Mouse (Mus musculus): ENCODE results near the gene Dusp8. TPM values are rescaled to one million over a fixed set of nuclear protein-coding genes. Genes with fewer than 3 reads are reported as not detected.

Gene Dusp8
- polyA plus RNA-seq, 1 experiment from 2014 or later: 20.9 TPM

- no peak overlapping the region for H3K4me3 ChIP-seq (ENCODE audit: low read depth, low read length)
- H3K4me1 ChIP-seq (replicated peaks; ENCODE audit: control insufficient read depth, insufficient read depth, low read length): no peaks in the 10 kb centered on the region
- no peak overlapping the region for H3K27ac ChIP-seq (ENCODE audit: low read depth, low read length)
- WGBS: 96% methylated on average over 1 of the region's 1 CpGs
- ATAC-seq (ENCODE audit: low FRiP score) (no peak), DNase-seq (ENCODE audit: low spot score) (no peak)
- no peaks in the 10 kb centered on the region for H3K36me3 ChIP-seq (ENCODE audit: control insufficient read depth, insufficient read depth, low read length)
- no peaks in the 10 kb centered on the region for H3K27me3 ChIP-seq (ENCODE audit: control insufficient read depth, insufficient read depth, low read length)
- no peak overlapping the region for H3K9ac ChIP-seq (ENCODE audit: low read depth, low read length)
- H3K4me2 ChIP-seq (replicated peaks; ENCODE audit: low read depth, low read length): no peak overlapping the region
- no peaks in the 10 kb centered on the region for H3K9me3 ChIP-seq (ENCODE audit: control insufficient read depth, low read length)
Measured at GRCm38 (mm10) chr7:142045932-142046331, 49.7 kb downstream of the Dusp8 start.

DNA sequence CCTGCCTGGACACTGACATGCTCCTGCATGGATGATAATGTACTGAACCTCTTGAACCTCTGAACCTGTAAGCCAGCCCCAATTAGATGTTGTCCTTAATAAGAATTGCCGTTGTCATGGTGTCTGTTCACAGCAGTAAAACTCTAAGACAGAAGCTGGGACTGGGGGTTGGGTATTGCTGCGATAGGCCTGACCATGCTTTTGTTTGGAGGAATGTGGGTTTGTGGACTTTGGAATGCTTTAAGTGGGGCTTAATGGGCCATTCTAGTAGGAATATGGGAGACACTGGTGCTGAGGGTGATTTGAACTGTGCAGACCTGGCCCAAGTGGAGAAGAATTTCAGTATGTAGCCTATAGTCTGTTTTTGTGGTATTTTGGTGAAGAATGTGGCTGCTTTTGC is 50.3 kb downstream of the Dusp8 start:
- Histone ChIP-seq H3K27ac (ENCODE audit: low read depth, low read length) (no peak overlapping the region), H3K36me3 (ENCODE audit: control insufficient read depth, insufficient read depth, low read length) (no peaks in the 10 kb centered on the region), H3K27me3 (ENCODE audit: control insufficient read depth, insufficient read depth, low read length) (no peaks in the 10 kb centered on the region), H3K9ac (ENCODE audit: low read depth, low read length) (no peak overlapping the region), H3K4me1 (replicated peaks; ENCODE audit: control insufficient read depth, insufficient read depth, low read length) (no peaks in the 10 kb centered on the region), H3K9me3 (ENCODE audit: control insufficient read depth, low read length) (no peaks in the 10 kb centered on the region), H3K4me3 (ENCODE audit: low read depth, low read length) (no peak overlapping the region), H3K4me2 (replicated peaks; ENCODE audit: low read depth, low read length) (no peak overlapping the region)
- ATAC-seq (ENCODE audit: low FRiP score): no peak
- 55% methylated on average over 2 of the region's 2 CpGs for WGBS
- no peak for DNase-seq (ENCODE audit: low spot score)

- Histone ChIP-seq H3K27ac (ENCODE audit: low read depth, low read length) (no peak overlapping the region), H3K36me3 (ENCODE audit: control insufficient read depth, insufficient read depth, low read length) (no peaks in the 10 kb centered on the region), H3K4me2 (replicated peaks; ENCODE audit: low read depth, low read length) (no peak overlapping the region), H3K9me3 (ENCODE audit: control insufficient read depth, low read length) (no peaks in the 10 kb centered on the region), H3K9ac (ENCODE audit: low read depth, low read length) (no peak overlapping the region), H3K27me3 (ENCODE audit: control insufficient read depth, insufficient read depth, low read length) (no peaks in the 10 kb centered on the region), H3K4me3 (ENCODE audit: low read depth, low read length) (no peak overlapping the region), H3K4me1 (replicated peaks; ENCODE audit: control insufficient read depth, insufficient read depth, low read length) (no peaks in the 10 kb centered on the region)
- 92% methylated on average over 3 of the region's 3 CpGs for WGBS
- no peak for DNase-seq (ENCODE audit: low spot score)
- ATAC-seq (ENCODE audit: low FRiP score): no peak
Measured at GRCm38 (mm10) chr7:142040756-142041155, 54.9 kb downstream of the Dusp8 start.

GRCm38 (mm10) chr7:142037553-142038170 is 58.0 kb downstream of the Dusp8 start:
- Histone ChIP-seq H3K4me3 (ENCODE audit: low read depth, low read length) (no peak overlapping the region), H3K36me3 (ENCODE audit: control insufficient read depth, insufficient read depth, low read length) (no peaks in the 10 kb centered on the region), H3K9me3 (ENCODE audit: control insufficient read depth, low read length) (no peaks in the 10 kb centered on the region), H3K27ac (ENCODE audit: low read depth, low read length) (no peak overlapping the region), H3K4me2 (replicated peaks; ENCODE audit: low read depth, low read length) (no peak overlapping the region), H3K4me1 (replicated peaks; ENCODE audit: control insufficient read depth, insufficient read depth, low read length) (no peaks in the 10 kb centered on the region), H3K9ac (ENCODE audit: low read depth, low read length) (no peak overlapping the region), H3K27me3 (ENCODE audit: control insufficient read depth, insufficient read depth, low read length) (no peaks in the 10 kb centered on the region)
- peak; percentile 72 for DNase-seq (ENCODE audit: low spot score)
- ATAC-seq (ENCODE audit: low FRiP score): peak; percentile 66
- WGBS: 68% methylated on average over 4 of the region's 4 CpGs

DNA sequence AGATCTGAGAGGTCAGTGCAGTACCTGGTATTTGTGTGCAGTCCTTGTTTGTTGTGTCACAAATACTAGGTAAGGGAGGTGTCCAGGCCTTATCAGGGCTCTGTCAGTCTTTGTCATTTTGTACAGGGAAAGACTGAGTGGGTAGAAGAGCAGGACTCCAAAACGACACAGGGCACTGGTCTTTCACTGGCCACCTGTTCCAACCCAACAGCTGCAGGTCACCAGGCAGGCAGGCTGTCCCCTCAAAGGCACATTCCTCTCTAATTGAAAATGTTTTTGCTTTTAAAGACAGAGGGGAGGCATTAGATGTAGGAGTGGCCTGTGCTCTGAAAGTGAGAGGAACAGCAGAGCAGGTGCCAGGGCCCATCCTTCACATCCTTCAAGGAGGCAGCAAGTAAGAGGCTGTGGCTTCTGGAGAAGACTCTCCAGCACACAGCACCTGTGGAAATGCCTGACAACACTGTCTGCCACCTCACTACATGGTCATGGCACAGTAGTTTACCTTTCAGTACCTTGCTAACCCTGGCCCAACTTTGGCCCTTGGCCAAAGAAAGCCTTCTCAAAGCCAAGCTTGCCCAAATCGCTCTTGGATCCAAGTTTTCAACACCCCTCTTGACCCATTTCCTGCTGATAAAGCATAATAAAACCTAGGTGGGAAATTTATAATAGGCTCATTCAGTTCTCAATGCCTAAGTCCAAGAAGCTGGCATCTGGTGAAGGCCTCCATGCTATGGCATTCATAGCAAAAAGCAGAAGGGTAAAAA is 60.4 kb downstream of the Dusp8 start:
- no peak overlapping the region for H3K9ac ChIP-seq (ENCODE audit: low read depth, low read length)
- DNase-seq (ENCODE audit: low spot score) (no peak), ATAC-seq (ENCODE audit: low FRiP score) (no peak)
- H3K9me3 ChIP-seq (ENCODE audit: control insufficient read depth, low read length): no peaks in the 10 kb centered on the region
- H3K27me3 ChIP-seq (ENCODE audit: control insufficient read depth, insufficient read depth, low read length): no peaks in the 10 kb centered on the region
- no peak overlapping the region for H3K4me2 ChIP-seq (replicated peaks; ENCODE audit: low read depth, low read length)
- H3K4me3 ChIP-seq (ENCODE audit: low read depth, low read length): no peak overlapping the region
- WGBS: 81% methylated on average over 2 of the region's 2 CpGs
- H3K4me1 ChIP-seq (replicated peaks; ENCODE audit: control insufficient read depth, insufficient read depth, low read length): no peaks in the 10 kb centered on the region
- H3K27ac ChIP-seq (ENCODE audit: low read depth, low read length): no peak overlapping the region
- no peaks in the 10 kb centered on the region for H3K36me3 ChIP-seq (ENCODE audit: control insufficient read depth, insufficient read depth, low read length)

DNA sequence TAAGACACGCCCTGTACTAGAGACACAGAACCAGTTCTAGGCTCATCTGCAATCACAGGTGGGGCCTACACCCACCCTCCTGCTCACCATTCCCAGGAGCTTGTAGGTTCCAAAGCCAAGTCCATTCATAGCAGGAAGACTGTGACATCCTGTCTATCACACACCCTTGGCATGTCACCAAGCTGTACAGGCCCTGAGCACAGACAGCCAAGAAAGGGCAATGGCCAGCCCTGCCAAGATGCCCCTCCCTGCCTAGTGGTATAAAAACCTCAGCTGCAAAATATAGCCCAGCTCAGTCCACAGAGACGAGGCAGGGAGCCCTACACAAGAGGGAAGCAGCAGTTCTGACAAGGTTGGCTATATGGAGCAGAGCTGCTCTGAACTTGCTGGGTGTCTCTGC is 61.4 kb downstream of the Dusp8 start:
- ATAC-seq (ENCODE audit: low FRiP score): no peak

GRCm38 (mm10) chr7:142030073-142030472 is 65.6 kb downstream of the Dusp8 start:
- H3K4me2 ChIP-seq (replicated peaks; ENCODE audit: low read depth, low read length): no peak overlapping the region
- no peak overlapping the region for H3K4me3 ChIP-seq (ENCODE audit: low read depth, low read length)
- no peaks in the 10 kb centered on the region for H3K27me3 ChIP-seq (ENCODE audit: control insufficient read depth, insufficient read depth, low read length)
- no peaks in the 10 kb centered on the region for H3K36me3 ChIP-seq (ENCODE audit: control insufficient read depth, insufficient read depth, low read length)
- no peak for DNase-seq (ENCODE audit: low spot score)
- no peak for ATAC-seq (ENCODE audit: low FRiP score)
- H3K27ac ChIP-seq (ENCODE audit: low read depth, low read length): no peak overlapping the region
- no peaks in the 10 kb centered on the region for H3K4me1 ChIP-seq (replicated peaks; ENCODE audit: control insufficient read depth, insufficient read depth, low read length)
- H3K9me3 ChIP-seq (ENCODE audit: control insufficient read depth, low read length): no peaks in the 10 kb centered on the region
- H3K9ac ChIP-seq (ENCODE audit: low read depth, low read length): no peak overlapping the region

More for the DNA sequence above, 61.4 kb downstream of the Dusp8 start:
- Histone ChIP-seq H3K9ac (ENCODE audit: low read depth, low read length) (no peak overlapping the region), H3K9me3 (ENCODE audit: control insufficient read depth, low read length) (no peaks in the 10 kb centered on the region), H3K27ac (ENCODE audit: low read depth, low read length) (no peak overlapping the region), H3K36me3 (ENCODE audit: control insufficient read depth, insufficient read depth, low read length) (no peaks in the 10 kb centered on the region), H3K4me1 (replicated peaks; ENCODE audit: control insufficient read depth, insufficient read depth, low read length) (no peaks in the 10 kb centered on the region), H3K27me3 (ENCODE audit: control insufficient read depth, insufficient read depth, low read length) (no peaks in the 10 kb centered on the region), H3K4me2 (replicated peaks; ENCODE audit: low read depth, low read length) (no peak overlapping the region), H3K4me3 (ENCODE audit: low read depth, low read length) (no peak overlapping the region)
- DNase-seq (ENCODE audit: low spot score): no peak
- 90% methylated on average over 2 of the region's 2 CpGs for WGBS
